Comparison of ENCODE assay signal across 8 mouse cellular contexts in the genomic region with DNA sequence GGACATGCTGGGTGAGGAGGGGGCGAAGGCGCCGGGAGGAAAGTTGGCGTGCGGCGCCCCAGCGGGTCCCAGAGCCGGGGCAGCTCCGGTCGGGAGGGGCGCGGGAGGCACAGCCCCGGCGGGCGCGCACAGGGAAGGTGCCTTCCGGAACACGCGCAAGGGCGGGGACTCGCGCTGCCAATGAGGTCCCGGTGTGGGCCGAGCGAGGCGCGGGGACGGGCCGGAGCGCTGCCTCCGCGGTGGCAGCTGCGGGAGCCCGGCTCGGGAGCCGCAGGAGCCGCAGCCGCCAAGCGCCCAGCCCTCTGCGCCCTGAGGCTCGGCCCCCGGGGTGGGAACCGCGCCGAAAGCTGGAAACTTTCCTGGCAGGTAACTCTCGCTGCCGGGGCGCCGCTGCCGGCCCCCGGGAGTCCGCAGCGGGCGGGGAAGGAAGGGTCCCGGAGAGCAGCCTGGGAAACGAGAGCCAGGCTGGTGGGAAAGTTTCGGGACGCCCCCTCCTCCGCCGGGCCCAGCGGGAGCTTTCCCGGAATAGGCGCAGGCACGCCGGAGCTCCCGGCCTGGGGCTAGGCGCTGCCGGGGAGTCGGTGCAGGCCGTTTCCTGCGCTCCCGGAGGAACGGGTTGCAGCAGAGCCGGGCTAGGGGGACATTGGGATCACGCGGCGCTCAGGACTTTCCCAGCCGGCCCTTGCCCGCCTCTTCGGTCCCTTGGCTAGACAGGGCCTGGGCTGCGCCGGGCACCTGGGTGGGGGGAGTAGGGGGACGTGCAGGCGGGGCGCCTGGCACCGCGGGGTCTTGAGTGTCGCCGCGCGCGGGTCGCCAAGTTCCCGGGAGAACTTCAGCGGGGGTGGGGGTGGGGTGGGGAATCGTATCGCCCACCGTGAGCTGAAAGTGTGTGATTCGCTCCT. TPM values are rescaled to one million over a fixed set of nuclear protein-coding genes. Genes with fewer than 3 reads are reported as not detected.
DNase-seq lines count a peak whose midpoint lies in the region; ATAC-seq and TF ChIP-seq lines count a peak whose summit lies in the region.

A gene (plus strand): TSS at position 212 of the 902 bp plus-strand sequence.

- H3K36me3 ChIP-seq in lung, embryonic 14.5 days (ENCODE audit: insufficient read depth), result no peaks in the 10 kb centered on the region
- H3K36me3 ChIP-seq in thymus, adult 2 months (ENCODE audit: control insufficient read depth, insufficient read depth, low read length), result no peaks in the 10 kb centered on the region

- no peak for TF ChIP-seq CTCF in layer of hippocampus, adult 2 months (conservative IDR thresholded peaks at IDR 0.05)
- TF ChIP-seq CTCF in lung, embryonic 14.5 days (IDR thresholded peaks at IDR 0.05; ENCODE audit: low read depth), result no peak
- no peak for TF ChIP-seq CTCF in olfactory bulb, adult 2 months (IDR thresholded peaks at IDR 0.05; ENCODE audit: insufficient read depth, low read depth, low read length)
- no peak for TF ChIP-seq CTCF in thymus, adult 2 months (IDR thresholded peaks at IDR 0.05; ENCODE audit: borderline replicate concordance, control insufficient read depth, extremely low read depth, insufficient read depth, low read length, poor library complexity)

- under 1% methylated on average over 99 of the region's 99 CpGs for WGBS in lung, embryonic 14.5 days
- WGBS in olfactory bulb, adult 2 months, result under 1% methylated on average over 98 of the region's 99 CpGs
- WGBS in thymus, adult 2 months, result under 1% methylated on average over 99 of the region's 99 CpGs

- intact Hi-C loops in heart, postnatal 36 days (cut with DNase I), result loop anchor here (2.0 to 10.0 kb wide), 4 partner anchors 59 to 603 kb away; no protein-coding TSS in a partner anchor

- no peaks in the 10 kb centered on the region for H3K27me3 ChIP-seq in lung, embryonic 14.5 days (ENCODE audit: insufficient read depth, low read length)
- H3K27me3 ChIP-seq in thymus, adult 2 months (ENCODE audit: control insufficient read depth, insufficient read depth, low read length), result peaks cover 3% of the 10 kb centered on the region; the same call in 1 of the 2 replicates

- peak within 1 kb of the TSS; percentile 92 for H3K9ac ChIP-seq in lung, embryonic 14.5 days

- ATAC-seq in lung, embryonic 14.5 days (ENCODE audit: insufficient read depth), result peak; percentile 91

- no peak for TF ChIP-seq POLR2A in olfactory bulb, adult 2 months (IDR thresholded peaks at IDR 0.05; ENCODE audit: insufficient read depth, low read depth, low read length)
- 0 out of 2 replicates have a peak, but pooled peaks have one; percentile 39 for TF ChIP-seq POLR2A in thymus, adult 2 months (IDR thresholded peaks at IDR 0.05; ENCODE audit: control insufficient read depth, extremely low read depth, insufficient read depth, low read length, poor library complexity)

- H3K4me1 ChIP-seq in lung, embryonic 14.5 days (ENCODE audit: insufficient read depth), result peaks cover 27% of the 10 kb centered on the region
- H3K4me1 ChIP-seq in olfactory bulb, adult 2 months (ENCODE audit: control insufficient read depth, insufficient read depth, low read length), result peaks cover 7% of the 10 kb centered on the region
- H3K4me1 ChIP-seq in thymus, adult 2 months (replicated peaks; ENCODE audit: control insufficient read depth, insufficient read depth, low read length), result peaks cover 14% of the 10 kb centered on the region

- no peaks in the 10 kb centered on the region for H3K9me3 ChIP-seq in lung, embryonic 14.5 days (ENCODE audit: low read depth, low read length)

- peak; percentile 71 for DNase-seq in ES-CJ7 (ENCODE audit: low read depth, low spot score)
- DNase-seq in cerebellum, adult 11-12 months, result peak; percentile 87
- peak; percentile 77 for DNase-seq in forelimb bud, embryonic 11.5 days (ENCODE audit: low read depth, low spot score)
- peak; percentile 86 to 90 for DNase-seq in heart, postnatal 36 days
- DNase-seq in layer of hippocampus, adult 2 months (ENCODE audit: low spot score in 2 of 2), result peak; percentile 81 to 85
- peak; percentile 93 for DNase-seq in lung, embryonic 14.5 days
- peak; percentile 88 for DNase-seq in thymus, adult 2 months

- H3K27ac ChIP-seq in layer of hippocampus, adult 2 months, result peak within 1 kb of the TSS; percentile 95
- H3K27ac ChIP-seq in lung, embryonic 14.5 days (ENCODE audit: low read depth), result peak within 1 kb of the TSS; percentile 98
- no peak within 1 kb of the TSS for H3K27ac ChIP-seq in olfactory bulb, adult 2 months (ENCODE audit: insufficient read depth, low read depth, low read length)
- no peak within 1 kb of the TSS for H3K27ac ChIP-seq in thymus, adult 2 months (ENCODE audit: control insufficient read depth, insufficient read depth, low read length)

- peak within 1 kb of the TSS; percentile 85 for H3K4me3 ChIP-seq in layer of hippocampus, adult 2 months
- H3K4me3 ChIP-seq in lung, embryonic 14.5 days (ENCODE audit: low read depth, low read length), result peak within 1 kb of the TSS; percentile 85
- H3K4me3 ChIP-seq in olfactory bulb, adult 2 months (ENCODE audit: insufficient read depth, low read depth, low read length), result peak within 1 kb of the TSS; percentile 54
- peak within 1 kb of the TSS; percentile 79 for H3K4me3 ChIP-seq in thymus, adult 2 months (ENCODE audit: control insufficient read depth, insufficient read depth, low read length)

- H3K4me2 ChIP-seq in lung, embryonic 14.5 days, result peak within 1 kb of the TSS; percentile 93

RNA-seq across cellular contexts. Expression of the gene that starts here (rescaled TPM):
- total RNA-seq in heart, postnatal 36 days (2021), result 10 to 100 TPM; 26.6 to 29.8 TPM
- total RNA-seq in layer of hippocampus, adult 2 months (2021), result 100 to 1,000 TPM; 118 to 124 TPM
- polyA plus RNA-seq in lung, embryonic 14.5 days (2014; fragmentation: Nextera tagmentation; extraction: Ambion mirVana), result 28.8 and 31.0 TPM in 2 replicates
- polyA plus RNA-seq in olfactory bulb, adult 2 months (2012; ENCODE audit: insufficient read depth, insufficient read length, low replicate concordance, missing spikeins), result not detected in 2 replicates
- 7.3 and 8.1 TPM in 2 replicates for polyA plus RNA-seq in thymus, adult 2 months (2012; rRNA removed)

Comparison
In these comparisons a context has a peak if more than half of its experiments do, and no peak if none do; other contexts are left out.
1. H3K27ac ChIP-seq: peak in layer of hippocampus, adult 2 months (single experiment) and lung, embryonic 14.5 days (single experiment); none in olfactory bulb, adult 2 months (single experiment) and thymus, adult 2 months (single experiment).
2. Peak in every context shown above with its lines, with median percentiles within 50 percentile points of each other: DNase-seq and H3K4me3 ChIP-seq.